In genomic region chr6:31078413-31078812, GRCm38 (mm10) we compare ENCODE assay signal across 9 mouse cellular contexts.
DNase-seq lines count a peak whose midpoint lies in the region; ATAC-seq and TF ChIP-seq lines count a peak whose summit lies in the region.
"Had no signal": no experiment of that assay in that cellular context is flagged by ENCODE, and none has a peak within 500 bp of the region (broad histone marks: within the 10 kb centered on the region; RNA-seq: fewer than 3 reads in every experiment).

No protein-coding gene starts in this region.

- no peak overlapping the region for H3K27ac ChIP-seq in liver, embryonic 13.5 days
- H3K27ac ChIP-seq in liver, postnatal 0 days (ENCODE audit: low read depth), result no peak overlapping the region
- H3K27ac ChIP-seq in small intestine, adult 2 months (ENCODE audit: insufficient read depth, low read depth, low read length), result peak overlapping the region; percentile 93
- no peak overlapping the region for H3K27ac ChIP-seq in forebrain, embryonic 14.5 days (ENCODE audit: low read depth, low read length)
- H3K27ac ChIP-seq: hindbrain, embryonic 14.5 days had no signal

- TF ChIP-seq EP300 in liver, postnatal 0 days (IDR thresholded peaks at IDR 0.05; ENCODE audit: low read depth), result no peak

- no peak for TF ChIP-seq CTCF in liver, postnatal 0 days (IDR thresholded peaks at IDR 0.05; ENCODE audit: low read depth)
- no peak for TF ChIP-seq CTCF in small intestine, adult 2 months (IDR thresholded peaks at IDR 0.05; ENCODE audit: extremely low read depth, insufficient read length, insufficient replicate concordance, low read depth, low read length)

- H3K4me2 ChIP-seq in liver, embryonic 13.5 days, result no peak overlapping the region
- no peak overlapping the region for H3K4me2 ChIP-seq in liver, postnatal 0 days (ENCODE audit: low read depth, low read length)
- H3K4me2 ChIP-seq in forebrain, embryonic 14.5 days (ENCODE audit: low read length), result no peak overlapping the region
- H3K4me2 ChIP-seq: hindbrain, embryonic 14.5 days had no signal

- no peak for DNase-seq in liver, embryonic 13.5 days
- no peak for DNase-seq in liver, postnatal 0 days
- peak; percentile 50 for DNase-seq in gastrocnemius, postnatal 14 days
- peak; percentile 43 for DNase-seq in kidney, postnatal 14 days
- DNase-seq in forebrain, embryonic 14.5 days (ENCODE audit: low spot score), result no peak
- no peak for DNase-seq in frontal cortex, postnatal 14 days (ENCODE audit: low spot score in 2 of 2)

- no peak overlapping the region for H3K4me3 ChIP-seq in liver, embryonic 13.5 days (replicated peaks)
- no peak overlapping the region for H3K4me3 ChIP-seq in liver, postnatal 0 days (ENCODE audit: low read depth, low read length)
- H3K4me3 ChIP-seq in small intestine, adult 2 months (ENCODE audit: low read depth, low read length), result no peak overlapping the region
- no peak overlapping the region for H3K4me3 ChIP-seq in forebrain, embryonic 14.5 days (ENCODE audit: low read depth, low read length)

- no peaks in the 10 kb centered on the region for H3K27me3 ChIP-seq in liver, embryonic 13.5 days
- no peaks in the 10 kb centered on the region for H3K27me3 ChIP-seq in liver, postnatal 0 days (ENCODE audit: insufficient read depth, low read length)
- no peaks in the 10 kb centered on the region for H3K27me3 ChIP-seq in small intestine, adult 2 months (ENCODE audit: control insufficient read depth, insufficient read depth, low read length)
- no peaks in the 10 kb centered on the region for H3K27me3 ChIP-seq in forebrain, embryonic 14.5 days (replicated peaks; ENCODE audit: control insufficient read depth, insufficient read depth, low read length)

- peaks cover 48% of the 10 kb centered on the region for H3K4me1 ChIP-seq in liver, embryonic 13.5 days (replicated peaks)
- H3K4me1 ChIP-seq in liver, postnatal 0 days (ENCODE audit: insufficient read depth), result peaks cover 6% of the 10 kb centered on the region
- peaks cover 60% of the 10 kb centered on the region for H3K4me1 ChIP-seq in small intestine, adult 2 months (ENCODE audit: control insufficient read depth, insufficient read depth, insufficient read length, low read length)
- 0 out of 2 replicates have a peak, but pooled peaks cover 2% of the 10 kb centered on the region for H3K4me1 ChIP-seq in forebrain, embryonic 14.5 days (ENCODE audit: control insufficient read depth, insufficient read depth, low read length)

- H3K9me3 ChIP-seq in liver, embryonic 13.5 days (replicated peaks), result no peaks in the 10 kb centered on the region
- no peaks in the 10 kb centered on the region for H3K9me3 ChIP-seq in liver, postnatal 0 days (ENCODE audit: low read length)
- no peaks in the 10 kb centered on the region for H3K9me3 ChIP-seq in forebrain, embryonic 14.5 days (replicated peaks; ENCODE audit: control insufficient read depth, low read length)

- H3K36me3 ChIP-seq in liver, embryonic 13.5 days, result 0 out of 2 replicates have a peak, but pooled peaks cover 3% of the 10 kb centered on the region
- H3K36me3 ChIP-seq in liver, postnatal 0 days (replicated peaks; ENCODE audit: insufficient read depth, low read length), result peaks cover 8% of the 10 kb centered on the region; the same call in 1 of the 2 replicates
- peaks cover 38% of the 10 kb centered on the region for H3K36me3 ChIP-seq in small intestine, adult 2 months (ENCODE audit: control insufficient read depth, insufficient read depth, low read length)
- no peaks in the 10 kb centered on the region for H3K36me3 ChIP-seq in forebrain, embryonic 14.5 days (ENCODE audit: control insufficient read depth, insufficient read depth, low read length)

- no peak for TF ChIP-seq POLR2A in small intestine, adult 2 months (IDR thresholded peaks at IDR 0.05; ENCODE audit: low read depth, low read length)

- ATAC-seq in liver, embryonic 13.5 days (ENCODE audit: low read depth), result 0 out of 2 replicates have a peak, but pooled peaks have one; percentile 18
- no peak for ATAC-seq in liver, postnatal 0 days
- ATAC-seq in frontal cortex, adult (ENCODE audit: low TSS enrichment), result no peak
- ATAC-seq in forebrain, embryonic 14.5 days, result no peak

- intact Hi-C loops in gastrocnemius, postnatal 14 days (cut with DNase I; ENCODE audit: low total_unique reads), result loop anchor here (5.0 to 10.0 kb wide), 2 partner anchors 46 to 74 kb away; no protein-coding TSS in a partner anchor

- H3K9ac ChIP-seq in liver, embryonic 13.5 days, result no peak overlapping the region
- H3K9ac ChIP-seq in liver, postnatal 0 days (replicated peaks), result no peak overlapping the region
- H3K9ac ChIP-seq in forebrain, embryonic 14.5 days (ENCODE audit: low read length), result no peak overlapping the region
- H3K9ac ChIP-seq: hindbrain, embryonic 14.5 days had no signal

- WGBS in liver, embryonic 13.5 days (ENCODE audit: insufficient replicate concordance), result 38% methylated on average over 6 of the region's 6 CpGs
- WGBS in liver, postnatal 0 days (ENCODE audit: insufficient replicate concordance), result 47% methylated on average over 6 of the region's 6 CpGs
- 13% methylated on average over 6 of the region's 6 CpGs for WGBS in small intestine, adult 2 months
- 78% methylated on average over 6 of the region's 6 CpGs for WGBS in forebrain, embryonic 14.5 days

Comparison
In these comparisons a context has a peak if more than half of its experiments do, and no peak if none do; other contexts are left out.
1. DNase-seq: peak in gastrocnemius, postnatal 14 days (single experiment) and kidney, postnatal 14 days (single experiment); none in liver, embryonic 13.5 days (single experiment), liver, postnatal 0 days (single experiment), forebrain, embryonic 14.5 days (single experiment) and frontal cortex, postnatal 14 days (0 of 2).